Mouse (Mus musculus) cerebellum, adult 11-12 months (tissue): ENCODE results near the gene Mrpl23.
A peak's percentile ranks its signal among the peaks of the same experiment; 100 is the strongest.

Experiments used
- DNase-seq: peaks from one replicate; pipeline ENCODE4 v3.0.0; 2022

Gene Mrpl23

DNA sequence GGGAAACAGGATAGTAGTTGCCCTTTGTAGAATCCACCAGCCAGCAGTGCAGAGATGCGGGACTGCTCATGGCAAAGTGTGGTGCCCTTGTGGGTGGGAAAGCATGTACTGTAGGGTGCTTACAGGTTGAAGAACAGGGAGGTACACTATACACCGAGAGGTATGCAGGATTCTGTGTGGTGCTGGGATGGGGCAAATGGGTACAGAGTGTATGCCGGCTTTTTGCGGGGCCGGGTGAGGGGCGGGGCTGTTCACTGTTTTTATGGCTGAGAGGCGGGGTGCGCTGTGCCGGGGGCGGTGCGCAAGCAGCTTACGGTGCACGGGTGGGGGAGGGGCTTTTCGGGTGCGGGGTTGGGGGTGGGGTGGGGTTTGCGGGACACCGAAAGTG, at the start of gene Mrpl23:
Gene Mrpl23 (plus strand): TSS at position 16 of the 388 bp plus-strand sequence.
- DNase-seq = no peak

DNA sequence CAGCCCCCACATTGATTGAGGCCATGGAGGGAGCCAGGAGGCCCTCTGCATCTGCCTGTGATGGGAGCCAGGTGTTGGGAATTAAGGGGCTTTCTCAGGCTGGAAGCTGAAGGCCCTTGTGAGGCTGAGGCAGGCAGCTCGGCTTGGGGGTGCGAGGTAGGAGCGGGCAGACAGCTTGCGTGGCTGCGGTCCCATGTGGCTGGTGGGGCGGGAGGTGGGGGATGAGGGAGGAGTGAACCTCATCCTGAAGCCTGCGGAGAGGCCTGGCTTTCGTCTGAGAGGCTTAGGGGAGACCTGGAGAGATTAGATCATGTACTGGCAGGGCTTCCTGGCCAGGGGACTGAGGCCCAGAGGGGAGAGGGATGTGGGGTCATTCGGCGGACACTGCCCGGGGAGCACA, 49.4 kb upstream of the Mrpl23 start:
- DNase-seq = no peak

DNA sequence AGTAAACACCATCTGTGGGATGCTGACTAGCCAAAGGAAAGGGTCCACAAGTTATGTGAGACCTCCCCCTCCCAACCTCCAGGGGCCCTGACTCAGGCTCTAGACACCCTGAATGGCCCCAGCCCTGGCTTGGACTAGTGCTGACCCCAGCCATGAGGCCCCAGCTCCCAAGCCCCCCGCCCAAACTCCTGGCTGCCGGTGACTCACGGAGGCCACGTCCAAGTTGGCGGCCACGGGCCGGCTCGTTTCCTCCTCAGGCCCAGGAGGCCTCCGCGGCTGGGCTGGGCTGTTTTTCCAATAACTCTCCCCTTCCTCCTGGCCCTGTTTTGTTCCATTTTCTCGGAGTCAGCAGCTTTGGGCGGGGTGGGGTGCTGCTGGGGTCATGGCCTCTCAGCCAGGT, 47.7 kb upstream of the Mrpl23 start:
- no peak for DNase-seq

DNA sequence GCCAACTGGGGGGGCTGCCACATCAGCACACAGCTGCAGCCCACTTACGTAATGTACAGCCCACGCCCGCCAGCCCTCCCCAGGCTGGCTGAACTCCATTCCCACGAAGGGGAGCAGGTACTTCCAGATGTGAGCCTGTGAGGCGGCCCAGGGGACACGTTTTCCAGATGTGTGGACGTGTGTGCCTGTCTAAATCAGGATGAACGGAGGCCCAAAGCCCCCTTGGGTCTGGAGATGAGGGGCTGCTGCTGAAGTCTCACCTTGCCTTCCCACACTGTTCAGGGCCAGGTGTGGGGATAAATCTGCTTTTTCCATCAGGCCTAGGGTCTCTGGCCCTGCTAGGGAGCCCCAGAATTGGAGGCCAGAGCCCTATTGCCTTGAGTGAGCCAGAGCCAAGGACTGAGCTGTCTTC, 45.7 kb upstream of the Mrpl23 start:
- no peak for DNase-seq

DNA sequence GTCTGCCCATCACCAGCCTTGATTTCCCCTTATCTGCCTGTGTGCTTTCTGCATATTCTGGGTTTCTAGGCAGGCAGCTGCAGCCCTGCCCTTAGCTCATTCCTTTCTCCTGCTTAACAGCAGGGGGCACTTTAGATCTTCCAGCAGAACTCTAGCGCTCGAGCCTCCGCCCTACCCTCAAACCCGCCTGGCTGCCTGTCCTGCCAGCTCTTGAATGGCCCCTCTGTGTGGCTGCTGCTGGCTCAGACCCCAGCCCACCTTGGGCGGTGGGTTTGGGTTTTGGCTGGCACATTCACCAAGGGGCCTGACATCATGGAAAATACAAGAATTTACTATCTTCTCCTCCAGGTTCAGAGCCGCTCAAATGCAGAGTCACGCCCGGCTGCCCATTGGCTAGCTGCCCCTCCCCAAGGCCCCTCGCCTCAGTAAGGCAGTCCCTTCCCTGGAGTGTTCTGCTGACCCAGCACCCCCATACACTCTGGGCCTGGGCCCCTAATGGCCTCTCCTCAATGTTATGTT, 45.1 kb upstream of the Mrpl23 start:
- DNase-seq = no peak

DNA sequence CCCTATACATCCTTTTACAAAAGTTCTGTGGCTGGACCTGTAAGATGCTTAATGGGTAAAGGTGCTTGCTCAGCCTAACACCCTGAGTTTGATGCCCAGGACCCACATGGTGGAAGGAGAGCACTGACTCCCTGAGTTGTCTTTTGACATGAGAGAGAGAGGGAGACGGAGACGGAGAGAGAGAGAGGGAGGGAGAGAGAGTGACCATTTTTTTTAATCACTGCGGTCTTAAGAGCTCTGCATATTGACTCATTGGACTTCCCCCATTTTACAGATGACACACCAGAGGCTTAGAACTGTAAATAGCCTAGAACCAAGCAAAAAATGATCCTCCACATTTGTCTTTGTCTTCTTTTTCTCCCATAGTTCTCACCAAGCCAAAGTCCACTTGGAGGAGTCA, 44.4 kb upstream of the Mrpl23 start:
- no peak for DNase-seq

DNA sequence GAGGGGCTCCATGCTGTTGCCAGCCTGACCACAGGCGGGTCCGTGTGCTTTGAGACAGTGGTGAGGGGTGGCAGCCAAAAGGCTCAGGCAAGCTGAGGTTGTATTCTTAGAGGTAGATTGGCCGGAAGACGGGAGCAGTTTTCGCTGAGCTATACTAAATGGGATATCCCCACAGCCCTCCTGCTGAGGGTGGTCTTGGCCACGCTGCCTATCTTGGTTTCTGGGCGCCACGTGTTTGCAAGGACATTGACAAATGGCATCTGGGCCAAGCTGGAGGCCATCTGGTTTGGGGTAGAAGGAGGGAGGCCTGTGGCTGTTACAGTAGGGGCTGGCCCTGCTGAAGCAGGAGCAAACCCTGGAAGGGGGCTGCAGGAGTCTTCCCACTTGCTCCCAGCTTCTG, 39.0 kb upstream of the Mrpl23 start:
- no peak for DNase-seq

DNA sequence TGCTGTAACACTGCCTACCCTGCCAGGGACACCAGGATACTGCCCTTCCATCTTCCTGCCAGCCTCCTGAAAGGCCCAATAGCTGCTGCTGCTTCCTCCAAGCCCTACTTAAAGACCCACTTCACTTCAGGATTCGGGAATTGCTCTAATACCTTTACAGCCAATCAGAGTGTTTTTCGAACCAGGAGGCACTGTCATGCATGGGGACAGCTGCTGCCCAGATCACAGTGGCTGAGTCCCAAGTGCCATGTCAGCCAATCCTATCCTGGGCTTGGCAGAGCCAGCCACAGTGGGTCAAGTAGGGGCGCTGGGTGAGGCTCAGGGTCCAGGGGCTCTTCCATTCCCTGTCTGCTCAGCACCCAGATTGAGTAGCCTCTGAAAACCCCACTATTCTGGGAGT, 36.3 kb upstream of the Mrpl23 start:
- no peak for DNase-seq

DNA sequence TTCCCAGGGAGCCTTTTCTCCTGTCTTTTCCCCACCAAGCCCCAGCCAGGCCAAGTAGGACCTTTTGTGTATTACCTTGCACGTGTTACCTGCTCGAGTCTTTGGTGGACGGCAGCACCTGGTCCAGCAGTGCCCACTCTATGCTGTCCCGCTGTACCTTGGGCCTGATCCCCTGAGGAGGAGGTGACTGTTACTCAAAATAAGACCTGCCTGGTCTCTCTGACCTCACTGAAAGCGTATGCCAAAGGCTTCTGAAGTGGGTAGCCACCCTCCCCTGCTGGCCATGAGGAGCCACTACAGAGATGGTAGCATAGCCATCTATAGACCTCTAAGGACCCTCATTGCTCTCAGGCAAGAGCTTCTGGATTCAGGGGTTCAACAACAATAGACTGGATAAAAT, 35.7 kb upstream of the Mrpl23 start:
- no peak for DNase-seq

DNA sequence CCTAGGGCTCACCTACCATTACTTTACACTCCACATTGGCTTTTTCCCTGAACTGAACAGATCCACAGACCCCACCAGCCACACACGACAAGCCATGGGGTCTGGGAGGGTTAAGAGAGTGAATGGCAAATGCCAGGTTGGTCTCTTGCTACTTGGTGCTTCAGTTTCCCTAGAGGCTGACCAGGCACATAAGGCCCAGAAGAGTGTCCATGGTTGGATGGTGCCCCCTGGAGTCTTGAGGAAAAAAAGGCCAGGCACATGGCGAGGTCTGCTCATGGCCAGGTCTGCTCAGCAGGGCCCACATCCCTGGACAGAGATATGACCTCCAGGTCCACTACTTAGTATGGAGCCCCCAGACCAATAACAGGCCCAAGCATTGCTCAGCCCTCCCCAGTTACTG, 34.7 kb upstream of the Mrpl23 start:
- peak; percentile 64 for DNase-seq

DNA sequence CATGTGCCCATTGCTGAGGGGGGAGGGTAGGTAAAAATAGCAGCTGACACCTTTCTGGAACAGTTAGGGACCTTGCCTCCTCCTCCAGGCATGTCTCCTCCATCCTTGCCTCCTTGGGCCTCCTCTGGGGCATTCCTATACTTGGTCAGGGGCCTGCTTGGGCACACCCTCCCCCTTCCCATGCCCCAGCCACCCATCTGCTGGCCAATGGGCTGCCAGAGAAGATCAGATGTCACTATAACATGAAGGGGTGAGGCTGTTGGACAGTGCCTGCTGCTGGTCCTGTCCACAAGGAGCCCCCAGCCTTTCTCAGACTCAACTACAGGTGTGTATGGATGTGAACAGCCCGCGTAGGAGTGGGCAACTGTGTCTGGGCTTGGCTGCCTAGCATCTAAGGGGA, 33.9 kb upstream of the Mrpl23 start, which contains the start of gene Tnnt3:
Gene Tnnt3 (plus strand): TSS at position 262 of the 400 bp plus-strand sequence.
- DNase-seq = no peak

DNA sequence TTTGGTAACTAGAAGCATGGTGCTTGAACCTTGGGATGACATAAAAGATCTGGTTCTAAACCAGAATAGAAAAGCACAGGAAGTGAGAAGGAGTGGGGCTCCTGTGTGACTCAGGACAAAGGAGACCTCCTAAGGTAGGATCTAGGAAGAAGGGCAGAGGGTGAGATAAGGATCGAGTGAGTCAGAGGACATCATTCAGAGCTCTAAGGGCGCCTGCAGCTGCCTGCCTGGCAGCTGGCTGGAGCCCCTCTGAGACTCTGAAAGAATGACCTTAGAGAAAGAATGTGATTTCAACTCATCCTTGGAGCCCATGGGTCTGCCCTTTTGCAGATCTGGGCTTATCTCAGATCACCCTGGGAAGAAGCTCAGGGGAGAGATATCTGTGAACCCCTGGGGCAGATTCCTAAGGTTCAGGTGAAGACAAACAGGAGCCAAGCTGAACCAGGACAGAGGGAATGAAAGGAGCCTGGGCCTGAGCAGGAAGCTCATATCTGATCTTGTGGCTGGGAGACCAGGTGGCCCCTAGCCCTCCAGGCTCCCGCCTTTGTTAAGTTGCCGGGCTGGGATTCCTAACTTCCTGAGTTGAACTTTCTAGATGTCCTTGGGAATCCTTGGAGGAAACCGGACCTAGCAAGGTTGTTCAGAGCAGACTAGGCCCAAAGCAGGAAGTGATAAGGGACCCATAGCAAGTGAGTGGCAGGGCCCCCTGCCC, 33.3 kb upstream of the Mrpl23 start:
- DNase-seq = no peak

DNA sequence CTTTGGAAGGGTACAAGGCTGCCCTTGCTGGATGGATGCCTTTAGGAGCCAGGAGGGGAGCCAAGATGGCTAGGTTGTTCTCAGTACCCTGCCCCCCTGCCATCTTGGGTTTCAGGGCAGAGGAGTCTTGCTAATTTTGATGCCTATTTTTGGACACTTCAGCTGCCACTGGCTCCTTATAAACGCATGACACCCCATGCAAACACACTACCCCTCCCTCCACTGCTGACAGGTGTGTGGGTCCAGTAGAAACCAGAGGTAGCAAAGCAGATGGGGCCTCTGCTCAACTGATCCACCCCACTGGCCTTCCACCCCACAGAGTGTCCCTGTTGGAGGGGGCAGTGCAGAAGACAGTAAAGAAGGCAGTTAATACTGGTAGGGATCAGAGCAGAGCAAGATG, 32.5 kb upstream of the Mrpl23 start:
- no peak for DNase-seq

DNA sequence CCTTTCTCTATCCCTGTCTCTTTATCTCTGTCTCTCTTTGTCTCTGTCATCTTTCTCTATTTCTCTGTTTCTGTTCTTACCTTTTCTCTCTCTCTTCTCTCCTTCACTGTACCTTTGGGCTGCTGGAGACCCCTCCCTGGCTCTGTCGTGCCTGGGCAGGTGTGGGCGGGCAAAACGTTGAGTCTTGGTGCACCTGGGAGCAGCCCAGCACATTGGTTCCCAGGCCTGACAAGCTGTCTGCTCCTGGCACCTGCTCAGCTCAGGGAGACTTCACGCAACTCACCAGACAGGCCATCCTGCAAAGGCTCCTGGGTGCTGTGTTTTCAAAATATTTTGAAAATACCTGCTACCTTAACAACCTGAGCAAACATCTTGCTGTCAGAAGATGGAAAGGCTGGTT, 29.3 kb upstream of the Mrpl23 start:
- DNase-seq = no peak

DNA sequence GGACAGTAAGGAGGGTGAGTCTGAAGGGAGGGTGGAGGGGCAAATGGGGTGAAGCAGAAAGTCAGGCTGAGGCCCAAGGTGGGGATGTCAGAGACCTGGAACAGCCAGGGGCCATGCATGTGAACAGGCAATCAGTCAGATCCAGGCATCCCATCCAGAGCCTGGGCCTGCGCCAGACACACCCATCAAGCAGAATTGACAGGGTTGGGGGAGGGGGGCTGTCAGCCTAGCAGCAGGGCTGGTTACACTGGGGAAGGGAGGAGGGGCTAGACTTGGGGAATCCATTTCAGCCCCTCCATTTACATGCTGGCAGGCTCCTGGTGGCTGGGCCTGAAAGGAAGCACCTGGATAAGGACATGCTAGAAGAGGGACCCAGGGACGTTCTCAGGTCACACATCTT, 26.5 kb upstream of the Mrpl23 start:
- DNase-seq = no peak

DNA sequence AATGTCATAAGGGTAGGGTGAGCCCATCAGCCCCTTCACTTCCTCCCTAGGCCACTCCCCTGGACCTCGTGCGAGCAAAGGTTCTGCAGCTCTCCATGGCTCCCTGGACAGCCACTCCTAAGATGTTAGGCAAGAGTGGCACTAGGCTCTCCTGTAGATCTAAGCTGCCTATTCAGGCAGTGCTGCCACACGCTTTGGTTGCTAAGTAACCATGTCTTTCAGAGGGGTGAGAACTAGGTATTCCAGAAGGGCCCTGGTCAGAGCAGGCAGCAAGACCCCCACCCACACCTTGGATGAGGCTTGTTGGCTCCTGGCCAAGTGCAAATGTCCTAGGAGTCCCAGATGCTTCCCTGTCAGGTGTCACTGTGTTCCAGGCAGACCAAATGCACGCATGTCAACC, 26.0 kb upstream of the Mrpl23 start:
- DNase-seq = no peak

DNA sequence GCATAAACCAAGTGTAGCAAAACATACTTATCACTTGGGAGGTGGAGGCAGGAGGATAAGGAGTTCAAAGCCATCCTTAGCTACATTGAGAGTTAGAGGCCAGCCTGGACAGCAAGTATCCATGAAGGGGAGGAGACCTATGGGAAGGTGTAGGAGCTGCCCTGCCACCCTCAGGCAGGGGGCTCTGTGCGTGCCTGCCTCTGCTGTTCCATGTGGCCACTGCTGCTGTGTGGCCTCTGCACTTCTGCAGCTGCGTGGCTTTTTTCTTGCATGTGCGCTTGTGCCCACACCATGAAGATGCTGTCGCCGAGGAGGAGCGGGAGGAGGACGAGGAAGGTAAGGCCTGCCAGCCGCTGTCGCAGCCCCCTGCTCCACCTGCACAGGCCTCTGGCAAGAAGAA, 25.0 kb upstream of the Mrpl23 start:
- no peak for DNase-seq

DNA sequence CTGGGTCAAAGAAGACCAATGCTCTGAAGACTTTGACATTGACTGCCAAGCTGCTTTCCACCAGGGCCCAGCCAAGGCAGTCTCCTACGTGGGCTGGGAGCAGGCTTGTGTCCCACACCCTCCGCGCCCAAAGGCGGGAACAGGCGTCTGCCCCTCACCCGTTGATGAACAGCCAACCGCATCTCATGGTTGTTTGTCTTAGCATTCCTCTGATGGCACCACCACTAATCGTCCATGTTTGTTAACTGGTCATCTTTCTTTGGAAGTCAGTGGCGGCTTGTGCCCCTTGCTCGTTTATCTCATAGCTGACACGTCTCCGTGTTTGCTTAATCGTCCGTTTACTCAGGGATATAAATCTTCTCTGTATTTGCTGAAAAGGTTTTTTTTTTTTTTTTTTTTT, 23.0 kb upstream of the Mrpl23 start:
- DNase-seq = no peak

DNA sequence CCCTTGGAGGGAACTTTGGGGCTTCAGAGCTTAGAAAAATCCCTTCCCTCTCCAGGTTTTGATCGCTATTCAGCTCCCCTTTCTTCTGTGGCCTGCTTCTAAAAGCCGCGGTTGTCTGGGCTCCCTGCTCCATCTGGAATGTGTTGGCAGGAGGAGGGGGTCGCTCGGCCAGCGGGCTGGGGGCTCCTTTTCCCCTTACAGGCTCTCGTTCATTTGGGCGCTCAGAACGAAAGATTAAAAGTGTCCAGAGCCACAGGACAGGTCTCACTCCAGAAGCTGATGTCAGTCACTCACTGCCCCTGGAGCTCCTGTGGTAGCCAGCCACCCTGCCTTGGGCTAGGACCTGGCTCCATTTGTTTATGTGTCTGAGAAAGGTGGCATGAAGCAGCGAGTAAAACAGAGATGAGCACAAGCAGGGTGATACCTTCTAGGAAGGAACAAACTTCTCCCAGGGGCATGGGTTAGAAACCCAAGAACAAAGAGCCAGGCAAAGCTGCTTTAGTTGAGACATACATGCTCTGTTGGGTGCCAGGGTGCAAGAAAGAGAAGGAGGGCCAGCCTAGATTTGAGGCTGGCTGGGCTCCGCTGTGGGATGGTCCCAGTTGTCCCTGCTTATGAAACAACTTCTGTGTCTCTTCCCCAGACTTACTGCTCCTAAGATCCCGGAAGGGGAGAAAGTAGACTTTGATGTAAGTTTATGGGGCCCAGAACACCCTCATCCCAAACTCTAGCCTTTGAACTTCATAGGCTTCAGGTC, 22.3 kb upstream of the Mrpl23 start:
- DNase-seq = no peak

DNA sequence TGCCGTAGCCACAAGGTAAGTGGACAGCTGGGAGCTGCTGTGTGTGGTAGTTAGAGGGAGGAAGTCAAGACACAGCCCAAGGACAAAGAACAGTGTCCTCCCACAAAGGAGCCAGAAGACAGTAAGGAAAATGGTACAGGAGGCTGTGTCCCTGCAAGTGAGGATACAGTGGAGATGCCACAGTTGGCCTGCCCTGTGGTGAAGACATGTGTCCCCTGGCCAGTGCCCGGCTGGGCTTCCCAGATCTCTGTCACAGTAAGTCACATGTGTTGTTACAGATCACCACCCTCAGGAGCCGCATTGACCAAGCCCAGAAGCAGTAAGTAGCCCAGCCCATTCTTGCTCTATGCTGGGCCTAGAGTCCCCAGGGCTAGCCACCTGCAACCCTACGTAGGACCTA, 18.4 kb upstream of the Mrpl23 start:
- DNase-seq = no peak

DNA sequence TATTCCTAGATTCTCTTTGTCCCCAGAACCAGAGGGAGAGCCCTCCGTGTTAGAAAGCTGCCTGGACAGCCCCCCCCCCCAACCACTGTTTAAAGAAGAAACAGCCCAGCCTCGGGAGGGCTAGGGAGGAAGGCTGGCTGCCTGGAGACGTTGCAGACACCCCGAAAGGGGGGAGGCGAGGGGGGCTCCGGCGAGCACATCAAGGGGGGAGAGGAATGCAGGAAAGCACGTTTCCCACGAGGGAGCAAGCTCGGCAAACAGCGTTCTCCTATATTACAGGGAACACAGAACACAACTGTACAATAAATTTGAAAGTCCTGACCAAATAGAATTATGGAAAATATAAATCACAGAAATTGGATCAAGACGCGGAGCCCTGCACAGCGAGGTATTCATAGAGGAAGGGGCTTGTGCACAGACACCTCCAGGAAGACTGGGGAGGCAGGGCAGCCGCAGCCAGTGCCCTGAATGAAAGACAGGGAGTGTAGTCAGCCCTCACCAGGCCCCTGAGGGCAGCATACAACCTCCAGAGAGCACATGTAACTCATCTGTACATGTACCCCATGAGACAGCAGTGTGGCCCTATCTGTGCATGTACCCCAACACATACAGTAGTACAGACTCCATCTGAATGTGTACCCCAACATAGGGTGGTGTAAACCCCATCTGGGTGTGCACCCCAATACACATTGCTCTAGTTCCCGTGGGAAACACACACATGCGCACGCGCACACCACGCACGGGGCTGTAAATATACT, 16.1 kb upstream of the Mrpl23 start:
- no peak for DNase-seq

DNA sequence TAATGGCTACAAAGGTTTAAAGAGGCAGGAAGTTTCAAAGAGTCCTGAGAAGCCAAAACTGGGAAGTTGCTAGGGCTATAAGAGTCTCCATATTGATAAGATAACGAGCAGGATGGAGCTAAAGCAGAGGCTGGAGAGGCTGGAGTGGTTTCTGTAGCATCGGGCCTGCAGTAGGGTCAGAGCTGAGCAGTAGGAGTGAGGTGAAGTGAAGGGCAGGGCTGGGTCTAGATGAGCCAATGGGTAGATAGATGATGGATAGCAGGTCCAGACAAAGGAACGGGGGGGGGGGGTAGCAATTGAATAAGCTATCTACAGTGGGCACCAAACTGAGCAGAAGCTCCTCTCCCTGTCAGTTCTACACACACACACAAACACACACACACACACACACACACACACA, 15.0 kb upstream of the Mrpl23 start:
- DNase-seq = no peak

DNA sequence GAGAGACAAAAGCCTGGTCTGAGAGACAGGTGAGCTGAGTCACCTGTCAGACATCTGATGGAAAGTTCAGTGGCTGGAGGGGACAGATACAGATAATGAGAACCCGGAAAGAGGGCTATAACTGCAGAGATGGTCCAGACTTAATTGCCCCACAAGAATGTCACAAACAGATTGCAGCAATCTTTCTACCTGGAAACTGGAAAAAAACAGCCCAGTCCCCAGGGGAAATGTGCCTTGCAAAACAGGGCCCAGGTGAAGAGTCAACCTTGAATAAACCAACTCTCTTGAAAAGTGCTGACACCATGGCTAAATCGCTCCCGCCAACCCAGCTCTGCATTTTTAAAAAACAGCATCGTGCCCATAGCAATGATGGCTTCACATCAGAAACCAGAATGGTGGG, 12.2 kb upstream of the Mrpl23 start:
- no peak for DNase-seq

DNA sequence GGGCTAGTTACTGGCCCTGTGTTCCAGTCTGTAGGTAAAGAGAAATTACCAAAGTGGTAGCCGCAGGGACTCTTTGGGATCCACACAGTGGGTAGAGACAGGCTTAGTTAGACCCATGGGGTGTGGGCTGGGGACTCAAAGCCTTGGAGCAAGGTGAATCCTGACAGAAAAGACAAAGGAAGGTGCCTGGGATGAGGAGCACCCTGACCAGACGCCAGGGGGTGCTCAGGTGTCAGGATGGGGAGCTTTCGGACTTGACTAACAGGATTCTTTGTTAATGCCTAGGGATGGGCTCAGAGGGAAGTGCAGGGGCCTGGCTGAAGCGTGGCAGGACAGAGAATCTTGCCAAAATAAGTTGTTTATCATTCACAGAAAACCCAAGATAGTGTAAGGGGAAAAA, 10.1 kb upstream of the Mrpl23 start:
- DNase-seq = no peak
